Mouse (Mus musculus): ENCODE measurements around the gene 1700015F17Rik. TPM values are rescaled to one million over a fixed set of nuclear protein-coding genes. Genes with fewer than 3 reads are reported as not detected.

The 1700015F17Rik gene
- polyA plus RNA-seq, 1 experiment from 2014 or later = not detected

DNA sequence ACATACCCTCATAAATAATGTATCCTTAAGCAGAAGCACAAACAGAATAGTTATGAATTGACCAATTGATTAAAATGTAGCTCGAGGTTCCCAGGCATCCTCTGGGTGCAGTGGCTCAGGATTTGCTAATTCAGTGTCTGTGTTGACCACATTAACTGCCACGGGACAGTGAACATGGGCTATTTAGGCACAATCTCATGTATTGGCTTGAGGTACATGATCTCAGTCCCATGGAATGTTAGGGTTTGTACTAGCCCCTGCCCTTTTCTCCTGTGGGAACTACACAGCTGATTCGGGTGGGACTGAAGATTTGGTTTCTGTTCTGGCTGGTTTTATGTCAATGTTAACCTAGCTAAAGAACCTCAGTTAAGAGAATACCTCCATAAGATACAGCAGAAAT lies 17.4 kb upstream of the 1700015F17Rik start:
- no peak for ATAC-seq (ENCODE audit: insufficient number of reproducible peaks, low FRiP score)
- Histone ChIP-seq H3K36me3 (no peaks in the 10 kb centered on the region), H3K27me3 (replicated peaks) (no peaks in the 10 kb centered on the region), H3K9me3 (replicated peaks) (no peaks in the 10 kb centered on the region), H3K9ac (no peak overlapping the region), H3K4me2 (no peak overlapping the region), H3K4me1 (replicated peaks) (no peaks in the 10 kb centered on the region), H3K4me3 (no peak overlapping the region), H3K27ac (ENCODE audit: poor library complexity, severe bottlenecking) (no peak overlapping the region)
- 55% methylated on average over 3 of the region's 3 CpGs for WGBS

GRCm38 (mm10) chr5:5495042-5495441 lies 16.1 kb upstream of the 1700015F17Rik start:
- Histone ChIP-seq H3K4me3 (no peak overlapping the region), H3K27ac (ENCODE audit: poor library complexity, severe bottlenecking) (no peak overlapping the region), H3K9me3 (replicated peaks) (no peaks in the 10 kb centered on the region), H3K9ac (no peak overlapping the region), H3K36me3 (no peaks in the 10 kb centered on the region), H3K27me3 (replicated peaks) (no peaks in the 10 kb centered on the region), H3K4me2 (no peak overlapping the region), H3K4me1 (replicated peaks) (no peaks in the 10 kb centered on the region)
- ATAC-seq (ENCODE audit: insufficient number of reproducible peaks, low FRiP score) = no peak
- WGBS = 82% methylated on average over 4 of the region's 4 CpGs

DNA sequence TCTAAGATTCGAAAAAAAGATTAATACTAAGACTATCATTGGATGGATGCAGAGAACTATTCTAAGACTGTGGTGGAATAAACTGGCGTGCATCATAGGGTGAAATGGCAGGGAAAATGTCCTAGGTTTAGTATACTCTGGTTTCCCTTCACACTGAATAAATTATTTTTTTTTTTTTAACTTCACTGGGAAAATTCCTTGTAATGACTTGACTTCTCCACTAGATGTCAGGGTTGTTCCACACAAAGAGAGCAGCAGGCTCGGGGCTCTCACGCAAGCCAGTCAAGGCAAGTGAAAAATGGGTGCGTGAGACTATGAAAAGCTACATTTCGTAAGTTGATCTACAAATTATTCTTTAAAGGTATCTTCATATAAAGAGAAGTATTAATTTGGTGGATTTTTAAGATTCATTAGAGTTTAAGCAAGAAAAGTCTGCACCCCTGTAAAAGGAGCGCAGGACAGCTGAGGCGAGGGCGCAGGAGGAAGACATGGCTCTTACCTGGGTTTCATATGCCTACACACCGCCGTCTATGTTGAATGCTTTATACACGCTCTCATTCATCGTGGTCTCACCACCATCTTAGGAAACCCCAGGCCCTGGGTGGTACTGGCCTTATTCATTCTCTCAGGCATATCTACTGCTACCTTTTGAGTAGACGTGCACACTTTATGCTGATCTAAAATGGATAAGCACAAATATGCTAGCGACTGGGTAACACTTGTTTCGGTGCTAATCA lies 15.5 kb upstream of the 1700015F17Rik start:
- H3K4me2 ChIP-seq = peak overlapping the region; percentile 40; the same call in 1 of the 2 replicates
- no peaks in the 10 kb centered on the region for H3K4me1 ChIP-seq (replicated peaks)
- no peaks in the 10 kb centered on the region for H3K27me3 ChIP-seq (replicated peaks)
- H3K4me3 ChIP-seq = no peak overlapping the region
- no peaks in the 10 kb centered on the region for H3K36me3 ChIP-seq
- no peak overlapping the region for H3K27ac ChIP-seq (ENCODE audit: poor library complexity, severe bottlenecking)
- no peaks in the 10 kb centered on the region for H3K9me3 ChIP-seq (replicated peaks)
- H3K9ac ChIP-seq = no peak overlapping the region
- 36% methylated on average over 16 of the region's 16 CpGs for WGBS
- ATAC-seq (ENCODE audit: insufficient number of reproducible peaks, low FRiP score) = no peak

- Histone ChIP-seq H3K4me3 (no peak overlapping the region), H3K27me3 (replicated peaks) (no peaks in the 10 kb centered on the region), H3K9ac (no peak overlapping the region), H3K36me3 (no peaks in the 10 kb centered on the region), H3K4me2 (no peak overlapping the region), H3K4me1 (replicated peaks) (no peaks in the 10 kb centered on the region), H3K27ac (ENCODE audit: poor library complexity, severe bottlenecking) (no peak overlapping the region), H3K9me3 (replicated peaks) (no peaks in the 10 kb centered on the region)
- ATAC-seq (ENCODE audit: insufficient number of reproducible peaks, low FRiP score) = no peak
- 90% methylated on average over 4 of the region's 4 CpGs for whole genome bisulfite sequencing
Observed at GRCm38 (mm10) chr5:5492163-5492562, 13.2 kb upstream of the 1700015F17Rik start.

DNA sequence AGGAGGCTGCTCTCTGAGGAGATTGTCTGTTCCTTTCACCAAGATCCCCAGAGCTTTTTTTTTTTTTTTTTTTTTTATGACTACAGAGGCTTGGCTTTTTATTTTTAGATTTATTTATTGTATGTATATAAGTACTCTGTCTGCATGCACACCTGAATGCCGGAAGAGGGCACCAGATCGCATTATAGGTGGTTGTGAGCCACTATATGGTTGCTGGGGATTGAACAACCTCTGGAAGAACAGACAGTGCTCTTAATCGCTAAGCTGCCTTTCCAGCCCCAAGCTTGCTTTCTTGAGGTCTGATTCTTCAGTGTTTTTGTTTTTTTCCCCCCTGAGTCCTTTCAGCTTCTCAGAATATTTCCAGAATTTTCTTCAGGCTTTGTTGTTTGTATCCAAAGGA lies 7.1 kb upstream of the 1700015F17Rik start:
- no peaks in the 10 kb centered on the region for H3K4me1 ChIP-seq (replicated peaks)
- H3K36me3 ChIP-seq = no peaks in the 10 kb centered on the region
- H3K9me3 ChIP-seq (replicated peaks) = no peaks in the 10 kb centered on the region
- H3K4me2 ChIP-seq = no peak overlapping the region
- 66% methylated on average over 3 of the region's 3 CpGs for WGBS
- no peak overlapping the region for H3K4me3 ChIP-seq
- H3K27me3 ChIP-seq (replicated peaks) = no peaks in the 10 kb centered on the region
- no peak overlapping the region for H3K9ac ChIP-seq
- H3K27ac ChIP-seq (ENCODE audit: poor library complexity, severe bottlenecking) = no peak overlapping the region
- ATAC-seq (ENCODE audit: insufficient number of reproducible peaks, low FRiP score) = no peak

GRCm38 (mm10) chr5:5483254-5483858 lies 4.4 kb upstream of the 1700015F17Rik start:
- ATAC-seq (ENCODE audit: insufficient number of reproducible peaks, low FRiP score) = no peak
- Histone ChIP-seq H3K9ac (no peak overlapping the region), H3K9me3 (replicated peaks) (no peaks in the 10 kb centered on the region), H3K4me2 (no peak overlapping the region), H3K27me3 (replicated peaks) (no peaks in the 10 kb centered on the region), H3K4me1 (replicated peaks) (no peaks in the 10 kb centered on the region), H3K36me3 (no peaks in the 10 kb centered on the region), H3K4me3 (no peak overlapping the region), H3K27ac (ENCODE audit: poor library complexity, severe bottlenecking) (no peak overlapping the region)
- WGBS = 67% methylated on average over 9 of the region's 9 CpGs

DNA sequence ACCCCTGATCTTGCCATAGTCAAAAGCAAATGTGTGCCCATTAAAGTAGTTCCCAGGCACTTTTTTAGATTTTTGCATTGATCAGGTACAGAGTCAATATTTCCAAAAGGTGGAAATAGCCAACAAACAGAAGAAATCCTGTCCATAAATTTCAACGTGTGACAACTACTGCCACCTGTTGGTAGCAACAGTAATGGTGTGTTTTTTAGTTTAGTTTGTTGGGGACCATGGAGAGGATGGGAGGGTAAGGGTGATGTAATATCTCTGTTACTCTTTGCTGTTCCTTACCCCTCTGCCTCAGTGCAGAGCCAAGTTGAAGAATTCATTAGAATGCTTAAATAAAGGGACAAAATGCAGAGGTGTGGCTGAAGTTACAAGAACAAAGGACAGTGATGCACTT lies 2.7 kb upstream of the 1700015F17Rik start:
- H3K4me2 ChIP-seq = no peak overlapping the region
- no peaks in the 10 kb centered on the region for H3K9me3 ChIP-seq (replicated peaks)
- no peaks in the 10 kb centered on the region for H3K27me3 ChIP-seq (replicated peaks)
- no peak overlapping the region for H3K9ac ChIP-seq
- H3K27ac ChIP-seq (ENCODE audit: poor library complexity, severe bottlenecking) = no peak overlapping the region
- no peak overlapping the region for H3K4me3 ChIP-seq
- no peaks in the 10 kb centered on the region for H3K4me1 ChIP-seq (replicated peaks)
- WGBS = 5% methylated on average over 1 of the region's 1 CpGs
- ATAC-seq (ENCODE audit: insufficient number of reproducible peaks, low FRiP score) = no peak
- no peaks in the 10 kb centered on the region for H3K36me3 ChIP-seq

GRCm38 (mm10) chr5:5476133-5476532 lies 2.8 kb downstream of the 1700015F17Rik start:
- H3K4me1 ChIP-seq (replicated peaks) = no peaks in the 10 kb centered on the region
- WGBS = 75% methylated on average over 4 of the region's 4 CpGs

DNA sequence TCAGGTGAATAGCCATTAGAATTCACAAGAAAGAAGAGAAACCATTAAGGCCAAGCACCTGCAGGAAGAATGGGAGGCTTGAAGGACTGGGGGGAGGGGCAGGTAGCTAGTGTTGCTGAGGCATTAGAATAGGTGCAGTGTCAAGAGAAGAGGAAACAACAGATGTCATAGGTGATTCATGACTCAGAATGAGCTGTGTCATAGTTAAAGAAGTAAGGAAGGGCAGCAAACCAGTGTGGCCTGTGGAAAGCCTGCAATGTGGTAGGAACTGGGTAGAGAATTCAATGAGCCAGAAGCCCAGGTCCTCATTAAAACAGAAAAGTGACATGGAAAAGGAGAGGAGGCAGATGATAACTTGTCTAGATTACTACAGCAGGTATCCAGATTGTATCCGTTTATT lies 13.7 kb downstream of the 1700015F17Rik start:
- H3K9ac ChIP-seq = no peak overlapping the region
- no peak overlapping the region for H3K4me3 ChIP-seq
- H3K9me3 ChIP-seq (replicated peaks) = no peaks in the 10 kb centered on the region
- no peak overlapping the region for H3K27ac ChIP-seq (ENCODE audit: poor library complexity, severe bottlenecking)
- WGBS = 57% methylated on average over 1 of the region's 1 CpGs
- no peaks in the 10 kb centered on the region for H3K36me3 ChIP-seq
- ATAC-seq (ENCODE audit: insufficient number of reproducible peaks, low FRiP score) = no peak
- no peaks in the 10 kb centered on the region for H3K4me1 ChIP-seq (replicated peaks)
- no peaks in the 10 kb centered on the region for H3K27me3 ChIP-seq (replicated peaks)
- H3K4me2 ChIP-seq = no peak overlapping the region

More at GRCm38 (mm10) chr5:5476133-5476532, 2.8 kb downstream of the 1700015F17Rik start:
- no peak overlapping the region for H3K27ac ChIP-seq (ENCODE audit: poor library complexity, severe bottlenecking)
- H3K4me2 ChIP-seq = no peak overlapping the region
- no peaks in the 10 kb centered on the region for H3K9me3 ChIP-seq (replicated peaks)
- no peaks in the 10 kb centered on the region for H3K27me3 ChIP-seq (replicated peaks)
- ATAC-seq (ENCODE audit: insufficient number of reproducible peaks, low FRiP score) = no peak
- no peaks in the 10 kb centered on the region for H3K36me3 ChIP-seq
- H3K4me3 ChIP-seq = no peak overlapping the region
- no peak overlapping the region for H3K9ac ChIP-seq

DNA sequence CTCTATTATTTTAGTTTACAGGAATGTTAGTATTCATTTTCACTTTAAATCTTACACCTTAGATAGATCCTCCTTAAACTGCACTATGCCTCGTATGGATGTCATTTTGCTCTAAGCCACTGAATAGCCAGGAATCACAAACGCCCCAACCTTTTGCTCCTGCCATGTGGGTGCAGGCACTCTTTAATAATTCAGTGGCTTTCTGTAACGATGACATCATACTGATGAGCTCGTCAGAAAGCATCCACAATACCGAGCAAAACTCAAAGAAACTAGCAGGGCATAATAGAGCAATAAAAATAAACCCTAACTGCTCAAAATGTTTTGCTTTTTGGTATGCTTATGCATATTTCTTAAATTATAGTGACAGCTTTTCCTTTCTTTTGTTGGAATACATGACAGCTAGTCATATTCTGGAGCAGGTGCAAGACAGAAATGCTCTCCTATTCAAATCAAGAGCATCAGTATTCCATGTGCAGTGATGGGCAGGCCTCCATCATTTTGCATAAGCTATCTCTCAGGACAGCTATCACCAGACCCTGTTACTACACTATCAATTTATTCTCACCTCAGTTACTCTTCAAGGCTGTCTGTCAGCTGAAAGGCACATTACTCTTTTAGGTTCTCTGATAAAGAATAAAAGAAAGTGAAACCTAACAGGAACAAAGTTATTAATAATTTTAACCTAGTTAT lies 47.1 kb downstream of the 1700015F17Rik start:
- H3K4me3 ChIP-seq = no peak overlapping the region
- 70% methylated on average over 5 of the region's 5 CpGs for WGBS

DNA sequence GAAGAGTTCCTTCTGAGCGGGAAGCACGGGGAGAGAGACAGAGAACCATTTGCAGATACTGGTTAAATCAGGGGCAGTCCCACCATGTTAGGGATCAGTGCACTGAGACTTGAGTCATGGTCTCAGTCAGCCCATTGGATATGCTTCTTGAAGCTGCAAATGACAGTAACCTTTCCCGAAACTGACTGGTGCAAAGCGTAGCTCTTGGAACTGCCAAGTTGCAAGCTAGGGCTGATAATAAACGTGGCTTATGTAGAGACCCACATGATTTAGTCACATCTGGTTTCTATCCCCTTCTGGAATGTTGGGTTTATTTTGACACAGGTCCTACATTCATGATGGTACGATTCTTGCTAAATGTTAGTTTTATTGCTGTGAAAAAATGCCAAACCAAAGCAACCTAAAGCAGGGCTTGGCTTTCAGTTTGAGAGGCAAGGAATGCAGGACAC lies 55.2 kb downstream of the 1700015F17Rik start:
- no peaks in the 10 kb centered on the region for H3K9me3 ChIP-seq (replicated peaks)
- H3K4me1 ChIP-seq (replicated peaks) = no peaks in the 10 kb centered on the region
- WGBS = 43% methylated on average over 6 of the region's 6 CpGs
- no peaks in the 10 kb centered on the region for H3K36me3 ChIP-seq
- no peak overlapping the region for H3K9ac ChIP-seq
- no peak overlapping the region for H3K27ac ChIP-seq (ENCODE audit: poor library complexity, severe bottlenecking)
- H3K4me2 ChIP-seq = 0 out of 2 replicates have a peak overlapping the region, but pooled peaks have one; percentile 14
- H3K27me3 ChIP-seq (replicated peaks) = no peaks in the 10 kb centered on the region
- H3K4me3 ChIP-seq = no peak overlapping the region
- ATAC-seq (ENCODE audit: insufficient number of reproducible peaks, low FRiP score) = 0 out of 2 replicates have a peak, but pooled peaks have one; percentile 29

More for the DNA sequence above, 47.1 kb downstream of the 1700015F17Rik start:
- no peaks in the 10 kb centered on the region for H3K4me1 ChIP-seq (replicated peaks)
- no peak overlapping the region for H3K27ac ChIP-seq (ENCODE audit: poor library complexity, severe bottlenecking)
- H3K27me3 ChIP-seq (replicated peaks) = 0 out of 2 replicates have a peak, but pooled peaks cover 3% of the 10 kb centered on the region
- no peak for ATAC-seq (ENCODE audit: insufficient number of reproducible peaks, low FRiP score)
- H3K36me3 ChIP-seq = no peaks in the 10 kb centered on the region
- no peak overlapping the region for H3K9ac ChIP-seq
- no peak overlapping the region for H3K4me2 ChIP-seq
- H3K9me3 ChIP-seq (replicated peaks) = no peaks in the 10 kb centered on the region

All from heart, embryonic 12.5 days (tissue).